ENCODE assay signal across 16 mouse cellular contexts in the genomic region with DNA sequence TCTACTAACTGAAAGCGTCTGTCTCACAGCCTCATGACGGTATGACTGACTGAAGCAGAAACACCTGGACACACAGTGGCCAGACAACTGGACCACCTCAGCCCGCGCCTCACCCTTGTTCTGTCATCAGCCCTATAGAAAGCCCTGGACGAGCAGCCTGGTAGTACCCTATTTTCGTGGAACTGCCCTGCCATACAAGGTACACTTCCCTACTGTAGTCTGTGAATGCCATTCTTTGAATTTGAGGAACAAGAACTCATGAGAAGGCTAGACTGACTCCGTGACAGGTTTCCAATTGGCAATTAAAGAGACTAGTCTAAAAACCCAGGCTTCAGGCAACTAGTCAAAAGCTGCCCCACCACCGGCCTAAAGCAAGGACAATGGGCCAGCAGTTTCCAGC.
"Had no signal": no experiment of that assay in that cellular context is flagged by ENCODE, and none has a peak within 500 bp of the region (broad histone marks: within the 10 kb centered on the region; RNA-seq: fewer than 3 reads in every experiment).

No protein-coding gene starts in this region.

- DNase-seq: gastrocnemius, adult 2 months; gastrocnemius, postnatal 10 days; gastrocnemius, postnatal 25 days; heart, adult 18-20 months; heart, postnatal 14 days; heart, postnatal 36 days; kidney, adult 11 months; kidney, adult 2 months; kidney, adult 9 months; kidney, postnatal 14 days; kidney, postnatal 36 days; layer of hippocampus, adult 9-11 months; layer of hippocampus, postnatal 36 days; left cerebral cortex, postnatal 4 days had no signal

- ATAC-seq: hindbrain, postnatal 0 days; intestine, embryonic 16.5 days had no signal
